Mouse (Mus musculus) stomach, postnatal 0 days (tissue): ENCODE data around the gene Safb. TPM values are rescaled to one million over a fixed set of nuclear protein-coding genes. Genes with fewer than 3 reads are reported as not detected.

ENCODE experiments used
- ATAC-seq: fragments of 200-750 bp; cut with Nextera tagmentation; 2 replicates; pipeline ENCODE4 v1.8.0; 2017; ENCODE audit not compliant: low FRiP score, low TSS enrichment
- DNase-seq: peaks from one replicate; pipeline ENCODE4 v3.0.0-alpha.2; 2016; ENCODE audit warnings: low spot score
- H3K27ac ChIP-seq: fragments of 300-500 bp; sonication (generic); replicated peaks from 2 replicates; pipeline ENCODE4 v1.5.1; 2014; ENCODE audit warnings: mild to moderate bottlenecking, control low read depth
- H3K27me3 ChIP-seq: fragments of 300-500 bp; sonication (generic); 2 replicates; pipeline ENCODE4 v1.6.1; 2014; ENCODE audit warnings: low read length; ENCODE audit not compliant: control insufficient read depth, insufficient read depth
- H3K36me3 ChIP-seq: fragments of 300-500 bp; sonication (generic); 2 replicates; pipeline ENCODE4 v1.6.1; 2014; ENCODE audit warnings: low read length, mixed read lengths; ENCODE audit not compliant: control insufficient read depth, insufficient read depth
- H3K4me1 ChIP-seq: fragments of 300-500 bp; sonication (generic); replicated peaks from 2 replicates; pipeline ENCODE4 v1.6.1; 2014; ENCODE audit warnings: antibody characterized with exemption; ENCODE audit not compliant: control insufficient read depth, insufficient read depth
- H3K4me2 ChIP-seq: fragments of 300-500 bp; sonication (generic); replicated peaks from 2 replicates; pipeline ENCODE4 v1.6.1; 2014; ENCODE audit warnings: low read depth, mild to moderate bottlenecking, control low read depth, moderate library complexity
- H3K4me3 ChIP-seq: fragments of 300-500 bp; sonication (generic); 2 replicates; pipeline ENCODE4 v1.5.1; 2014; ENCODE audit warnings: low read depth, low read length, control low read depth
- H3K9ac ChIP-seq: fragments of 300-500 bp; sonication (generic); 2 replicates; pipeline ENCODE4 v1.6.1; 2014; ENCODE audit warnings: mild to moderate bottlenecking, low read length, control low read depth, mixed read lengths
- H3K9me3 ChIP-seq: fragments of 300-500 bp; sonication (generic); 2 replicates; pipeline ENCODE4 v1.6.1; 2016; ENCODE audit warnings: low read length; ENCODE audit not compliant: control insufficient read depth
- CTCF ChIP-seq: IDR thresholded peaks from 2 replicates; pipeline ENCODE4 v1.5.1; 2016; ENCODE audit warnings: antibody characterized with exemption, low read depth, mild to moderate bottlenecking, moderate library complexity
- EP300 ChIP-seq: optimal IDR thresholded peaks from 2 replicates; pipeline ENCODE3; 2016; ENCODE audit warnings: antibody characterized with exemption
- WGBS: fragments of 180-500 bp; shearing (Covaris S2); extraction: QIAGEN DNeasy Blood & Tissue Kit; methylation state at CpG from one replicate; pipeline ENCODE4 v1.1.7; 2014; 5-methylcytosine and 5-hydroxymethylcytosine counted together
- polyA plus RNA-seq: library from polyadenylated mRNA; unstranded; fragments of >200 nt; fragmentation: Nextera tagmentation; extraction: Ambion mirVana; gene quantifications from 2 replicates; pipeline ENCODE4 v1.2.1, GENCODE M21; 2015

Safb gene
- polyA plus RNA-seq, 1 experiment from 2014 or later, result 34.7 TPM

GRCm38 (mm10) chr17:56583611-56584256 is 891 bp upstream of the Safb start:
- H3K36me3 ChIP-seq, result peaks cover 13% of the 10 kb centered on the region; the same call in 1 of the 2 replicates
- peak overlapping the region; percentile 86 for H3K4me2 ChIP-seq
- no peak for TF ChIP-seq EP300
- TF ChIP-seq CTCF, result no peak
- under 1% methylated on average over 32 of the region's 33 CpGs for WGBS
- H3K9ac ChIP-seq, result peak overlapping the region; percentile 97
- no peaks in the 10 kb centered on the region for H3K9me3 ChIP-seq
- H3K27ac ChIP-seq, result peak overlapping the region; percentile 98
- H3K27me3 ChIP-seq, result no peaks in the 10 kb centered on the region
- ATAC-seq (no peak), DNase-seq (no peak)
- H3K4me3 ChIP-seq, result peak overlapping the region; percentile 89
- H3K4me1 ChIP-seq, result peaks cover 14% of the 10 kb centered on the region; the same call in 1 of the 2 replicates

GRCm38 (mm10) chr17:56585171-56585821 is 671 bp downstream of the Safb start:
- peaks cover 14% of the 10 kb centered on the region; the same call in 1 of the 2 replicates for H3K4me1 ChIP-seq
- H3K4me3 ChIP-seq, result peak overlapping the region; percentile 93
- H3K4me2 ChIP-seq, result peak overlapping the region; percentile 54
- WGBS, result under 1% methylated on average over 61 of the region's 61 CpGs
- H3K27ac ChIP-seq, result peak overlapping the region; percentile 96
- TF ChIP-seq EP300 (no peak), CTCF (no peak)
- H3K9me3 ChIP-seq, result no peaks in the 10 kb centered on the region
- peaks cover 17% of the 10 kb centered on the region for H3K36me3 ChIP-seq
- peak overlapping the region; percentile 90 for H3K9ac ChIP-seq
- H3K27me3 ChIP-seq, result no peaks in the 10 kb centered on the region
- DNase-seq, result peak; percentile 63
- ATAC-seq, result peak; percentile 5; the same call in 1 of the 2 replicates

GRCm38 (mm10) chr17:56587773-56588172 is 3.1 kb downstream of the Safb start:
- no peak overlapping the region for H3K27ac ChIP-seq
- H3K4me3 ChIP-seq, result no peak overlapping the region
- H3K27me3 ChIP-seq, result no peaks in the 10 kb centered on the region
- no peak for ATAC-seq
- TF ChIP-seq EP300 (no peak), CTCF (no peak)
- H3K9me3 ChIP-seq, result no peaks in the 10 kb centered on the region
- 67% methylated on average over 1 of the region's 1 CpGs for WGBS
- no peak for DNase-seq
- no peak overlapping the region for H3K9ac ChIP-seq
- peaks cover 24% of the 10 kb centered on the region for H3K36me3 ChIP-seq
- H3K4me1 ChIP-seq, result peaks cover 12% of the 10 kb centered on the region; the same call in 1 of the 2 replicates
- H3K4me2 ChIP-seq, result no peak overlapping the region

- Histone ChIP-seq H3K27me3 (no peaks in the 10 kb centered on the region), H3K9me3 (no peaks in the 10 kb centered on the region), H3K9ac (no peak overlapping the region; the same call in 1 of the 2 replicates), H3K36me3 (peaks cover 31% of the 10 kb centered on the region), H3K4me1 (peaks cover 5% of the 10 kb centered on the region; the same call in 1 of the 2 replicates), H3K27ac (no peak overlapping the region), H3K4me3 (no peak overlapping the region), H3K4me2 (no peak overlapping the region)
- DNase-seq (no peak), ATAC-seq (no peak)
- 97% methylated on average over 4 of the region's 4 CpGs for WGBS
- TF ChIP-seq EP300 (no peak), CTCF (no peak)
Observed at GRCm38 (mm10) chr17:56588921-56589320, 4.3 kb downstream of the Safb start.

- H3K4me2 ChIP-seq, result no peak overlapping the region
- no peaks in the 10 kb centered on the region for H3K27me3 ChIP-seq
- peaks cover 56% of the 10 kb centered on the region for H3K36me3 ChIP-seq
- H3K4me1 ChIP-seq, result no peaks in the 10 kb centered on the region
- ATAC-seq, result no peak
- TF ChIP-seq CTCF, result no peak
- no peak for TF ChIP-seq EP300
- no peak for DNase-seq
- H3K27ac ChIP-seq, result no peak overlapping the region
- no peak overlapping the region for H3K9ac ChIP-seq
- no peaks in the 10 kb centered on the region for H3K9me3 ChIP-seq
- no peak overlapping the region for H3K4me3 ChIP-seq
Observed at GRCm38 (mm10) chr17:56592553-56592952, 7.9 kb downstream of the Safb start.
